Mouse (Mus musculus) hindbrain, embryonic 15.5 days (tissue): ENCODE data around the gene Zfp36l1. TPM values are rescaled to one million over a fixed set of nuclear protein-coding genes. Genes with fewer than 3 reads are reported as not detected.

Source experiments
- ATAC-seq: fragments of 200-750 bp; cut with Nextera tagmentation; 2 replicates; pipeline ENCODE4 v1.8.0; 2017; ENCODE audit warnings: low read depth, moderate number of reproducible peaks, moderate TSS enrichment; ENCODE audit not compliant: low FRiP score
- H3K27ac ChIP-seq: fragments of 300-500 bp; sonication (generic); replicated peaks from 2 replicates; pipeline ENCODE4 v1.5.1; 2015; ENCODE audit warnings: mild to moderate bottlenecking, inconsistent platforms
- H3K27me3 ChIP-seq: fragments of 300-500 bp; sonication (generic); 2 replicates; pipeline ENCODE4 v1.6.1; 2015; ENCODE audit warnings: control low read depth, inconsistent platforms
- H3K36me3 ChIP-seq: fragments of 300-500 bp; sonication (generic); 2 replicates; pipeline ENCODE4 v1.6.1; 2015; ENCODE audit warnings: control low read depth, inconsistent platforms
- H3K4me1 ChIP-seq: fragments of 300-500 bp; sonication (generic); replicated peaks from 2 replicates; pipeline ENCODE4 v1.6.1; 2015; ENCODE audit warnings: control low read depth, inconsistent platforms
- H3K4me2 ChIP-seq: fragments of 300-500 bp; sonication (generic); 2 replicates; pipeline ENCODE4 v1.6.1; 2015; ENCODE audit warnings: moderate library complexity, mild to moderate bottlenecking, inconsistent platforms
- H3K4me3 ChIP-seq: fragments of 300-500 bp; sonication (generic); 2 replicates; pipeline ENCODE4 v1.5.1; 2015; ENCODE audit warnings: mild to moderate bottlenecking, inconsistent platforms
- H3K9ac ChIP-seq: fragments of 300-500 bp; sonication (generic); 2 replicates; pipeline ENCODE4 v1.6.1; 2015; ENCODE audit warnings: inconsistent platforms
- H3K9me3 ChIP-seq: fragments of 300-500 bp; sonication (generic); 2 replicates; pipeline ENCODE4 v1.6.1; 2016; ENCODE audit warnings: control low read depth, inconsistent platforms
- WGBS: fragments of 180-500 bp; shearing (Covaris S2); methylation state at CpG from one replicate; pipeline ENCODE4 v1.1.7; 2015; 5-methylcytosine and 5-hydroxymethylcytosine counted together
- polyA plus RNA-seq: library from polyadenylated mRNA; unstranded; fragments of >200 nt; fragmentation: Nextera tagmentation; extraction: Ambion mirVana; gene quantifications from 2 replicates; pipeline ENCODE4 v1.2.1, GENCODE M21; 2015

Zfp36l1 gene
- polyA plus RNA-seq, 1 experiment from 2014 or later, result 55.4 TPM

DNA sequence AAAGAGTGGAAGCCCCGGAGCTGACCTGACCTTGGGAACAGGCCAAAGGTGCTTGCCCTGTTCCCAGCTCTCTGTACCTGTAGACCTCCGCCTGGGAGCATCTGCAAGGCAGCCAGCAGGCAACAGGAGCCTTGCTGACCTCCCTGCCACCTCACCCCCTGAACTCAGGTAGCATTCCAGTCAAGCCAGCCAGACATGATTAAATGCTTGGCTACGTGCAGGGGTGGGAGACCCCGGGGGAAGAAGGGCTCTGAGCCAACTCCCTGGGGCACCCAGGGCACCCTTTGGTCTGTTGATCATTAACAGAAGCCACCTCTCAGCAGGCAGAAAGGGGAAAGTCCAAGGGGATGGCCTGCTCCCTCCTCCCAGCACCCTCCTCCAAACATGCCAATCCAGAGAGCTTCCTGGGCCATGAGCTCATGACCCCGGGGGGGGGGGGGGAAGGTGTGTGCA lies 9.3 kb downstream of the Zfp36l1 start:
- Histone ChIP-seq H3K9me3 (no peaks in the 10 kb centered on the region), H3K27me3 (no peaks in the 10 kb centered on the region), H3K9ac (no peak overlapping the region), H3K36me3 (no peaks in the 10 kb centered on the region), H3K4me1 (no peaks in the 10 kb centered on the region), H3K4me2 (no peak overlapping the region), H3K4me3 (no peak overlapping the region), H3K27ac (no peak overlapping the region)
- 58% methylated on average over 5 of the region's 5 CpGs for WGBS
- no peak for ATAC-seq

DNA sequence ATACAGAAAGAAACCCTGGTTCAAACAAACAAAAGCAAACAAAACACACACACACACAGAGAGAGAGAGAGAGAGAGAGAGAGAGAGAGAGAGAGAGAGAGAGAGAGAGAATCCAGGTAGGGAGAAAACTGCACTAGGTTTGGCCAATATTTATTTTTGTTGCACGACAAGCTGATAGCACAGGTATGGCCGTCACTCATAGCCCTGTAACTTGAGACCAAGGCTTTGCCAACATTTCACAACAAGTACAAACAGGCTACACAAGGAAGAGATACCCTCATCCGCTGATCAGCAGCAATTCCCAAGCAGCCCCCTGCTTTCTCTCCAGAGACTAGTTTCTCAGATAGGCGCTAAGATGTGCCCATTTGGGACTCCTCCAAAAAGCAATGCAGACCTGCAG lies 9.7 kb downstream of the Zfp36l1 start:
- Histone ChIP-seq H3K9me3 (no peaks in the 10 kb centered on the region), H3K4me1 (no peaks in the 10 kb centered on the region), H3K4me3 (no peak overlapping the region), H3K27me3 (no peaks in the 10 kb centered on the region), H3K27ac (no peak overlapping the region), H3K9ac (no peak overlapping the region), H3K36me3 (no peaks in the 10 kb centered on the region), H3K4me2 (no peak overlapping the region)
- ATAC-seq, result no peak
- 73% methylated on average over 4 of the region's 4 CpGs for WGBS

DNA sequence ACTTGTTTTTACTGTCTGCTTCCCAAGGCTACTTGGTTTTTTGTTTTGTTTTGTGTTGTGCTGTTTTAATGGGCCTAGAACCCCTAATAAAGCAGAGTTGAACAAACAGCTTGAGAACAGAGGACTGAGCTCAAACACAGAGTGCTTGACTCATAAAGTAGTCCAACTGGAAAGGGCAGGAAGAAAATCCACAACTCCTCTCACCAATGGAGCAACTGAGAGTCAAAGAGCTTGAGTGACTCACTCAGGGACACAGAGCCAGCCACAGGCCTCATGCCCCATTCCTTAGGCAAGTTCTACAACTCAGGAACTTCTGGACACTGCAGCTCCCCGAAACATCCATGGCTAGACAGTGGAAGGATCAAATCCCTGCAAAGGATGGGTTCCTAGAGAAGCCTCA lies 14.0 kb downstream of the Zfp36l1 start:
- 84% methylated on average over 1 of the region's 1 CpGs for WGBS
- Histone ChIP-seq H3K4me1 (no peaks in the 10 kb centered on the region), H3K27ac (no peak overlapping the region), H3K4me2 (no peak overlapping the region), H3K9me3 (no peaks in the 10 kb centered on the region), H3K9ac (no peak overlapping the region), H3K27me3 (no peaks in the 10 kb centered on the region), H3K36me3 (no peaks in the 10 kb centered on the region), H3K4me3 (no peak overlapping the region)
- no peak for ATAC-seq

DNA sequence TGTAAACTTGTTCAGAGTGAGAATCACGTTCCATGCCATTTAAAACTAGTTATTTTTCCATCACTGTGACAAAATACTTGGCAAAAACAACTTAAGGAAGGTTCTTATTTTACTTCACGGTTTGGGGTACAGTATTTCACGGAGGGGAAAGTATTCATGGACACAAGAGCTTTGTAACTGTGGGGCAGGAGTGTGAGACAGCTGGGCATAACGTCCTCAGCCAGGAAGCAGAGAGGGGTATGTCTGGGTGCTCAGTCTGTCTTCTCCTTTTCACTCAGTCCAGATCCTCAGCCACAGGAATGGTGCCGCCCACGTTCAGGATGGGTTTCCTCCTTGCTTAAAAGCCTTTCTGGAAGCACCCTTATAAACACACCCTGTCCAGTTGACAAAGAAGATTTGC lies 16.1 kb downstream of the Zfp36l1 start:
- Histone ChIP-seq H3K4me2 (no peak overlapping the region), H3K9ac (no peak overlapping the region), H3K27ac (no peak overlapping the region), H3K36me3 (no peaks in the 10 kb centered on the region), H3K9me3 (no peaks in the 10 kb centered on the region), H3K4me1 (peaks cover under 1% of the 10 kb centered on the region; the same call in 1 of the 2 replicates), H3K4me3 (no peak overlapping the region), H3K27me3 (no peaks in the 10 kb centered on the region)
- no peak for ATAC-seq
- 84% methylated on average over 6 of the region's 6 CpGs for WGBS

DNA sequence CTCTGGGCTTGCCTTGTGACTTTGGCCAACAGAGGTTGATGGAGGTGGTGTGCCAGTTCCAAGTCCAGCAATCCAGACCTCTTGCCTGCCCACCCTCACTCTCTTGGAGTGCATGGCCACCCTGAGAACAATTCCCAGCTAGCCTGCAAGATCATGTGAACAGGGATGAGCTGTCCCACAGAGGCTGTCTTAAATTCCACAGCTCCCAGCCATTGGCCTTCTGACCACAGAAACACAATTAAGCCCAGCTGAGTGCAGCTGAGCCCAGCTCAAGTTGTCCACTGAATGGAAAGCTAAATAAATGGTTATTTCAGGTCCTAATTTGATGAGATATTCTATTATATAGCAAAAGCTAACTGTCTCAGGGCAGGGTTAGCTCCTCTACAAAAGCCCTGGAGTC lies 20.0 kb downstream of the Zfp36l1 start:
- no peak overlapping the region for H3K27ac ChIP-seq
- peaks cover 3% of the 10 kb centered on the region; the same call in 1 of the 2 replicates for H3K4me1 ChIP-seq
- no peak for ATAC-seq
- no peaks in the 10 kb centered on the region for H3K36me3 ChIP-seq
- no peaks in the 10 kb centered on the region for H3K27me3 ChIP-seq
- no peaks in the 10 kb centered on the region for H3K9me3 ChIP-seq
- H3K9ac ChIP-seq, result no peak overlapping the region
- no peak overlapping the region for H3K4me3 ChIP-seq
- H3K4me2 ChIP-seq, result no peak overlapping the region

DNA sequence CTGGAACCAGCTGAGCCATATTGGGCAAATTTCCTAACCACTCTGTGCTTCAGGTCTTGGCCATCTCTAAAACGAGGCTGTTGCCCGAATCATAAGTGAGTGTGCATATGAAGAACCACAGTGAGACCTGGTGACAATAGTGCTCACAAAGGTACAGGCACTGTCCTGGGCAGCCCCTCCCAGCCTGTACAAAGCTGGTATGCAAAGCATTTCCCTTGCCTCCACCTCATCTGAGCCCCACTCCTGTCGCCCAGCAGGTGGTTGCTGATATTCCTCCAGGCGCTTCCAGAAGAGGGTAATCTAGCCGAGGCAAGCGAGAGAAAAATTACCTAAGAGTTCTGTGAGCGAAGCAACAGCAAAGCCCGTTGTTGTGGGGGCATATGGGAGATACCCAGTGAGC lies 21.7 kb downstream of the Zfp36l1 start:
- H3K9ac ChIP-seq, result no peak overlapping the region
- H3K27me3 ChIP-seq, result no peaks in the 10 kb centered on the region
- H3K4me1 ChIP-seq, result peaks cover 3% of the 10 kb centered on the region; the same call in 1 of the 2 replicates
- no peak overlapping the region for H3K4me3 ChIP-seq
- 54% methylated on average over 8 of the region's 8 CpGs for WGBS
- no peaks in the 10 kb centered on the region for H3K36me3 ChIP-seq
- ATAC-seq, result no peak
- H3K9me3 ChIP-seq, result no peaks in the 10 kb centered on the region
- peak overlapping the region; percentile 15; the same call in 1 of the 2 replicates for H3K27ac ChIP-seq
- no peak overlapping the region for H3K4me2 ChIP-seq

DNA sequence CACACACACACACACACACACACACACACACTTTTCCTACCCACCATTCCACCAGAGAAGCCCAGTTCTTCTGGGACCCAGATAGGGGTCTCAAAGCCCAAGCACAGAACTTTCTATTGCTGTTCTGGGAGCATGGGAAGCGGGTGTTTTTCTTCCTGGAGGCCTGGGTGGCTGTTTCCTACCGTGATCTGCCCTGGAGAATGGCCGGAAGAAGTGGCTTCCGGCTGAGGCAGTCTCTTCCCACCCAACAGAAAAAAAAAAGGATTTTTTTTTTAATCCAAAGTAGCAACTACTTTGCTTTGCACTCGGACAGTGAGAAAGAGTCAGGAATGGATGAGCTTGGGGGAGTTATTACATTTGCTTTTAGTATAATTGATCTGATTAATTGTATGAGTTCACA lies 22.3 kb downstream of the Zfp36l1 start:
- Histone ChIP-seq H3K9me3 (no peaks in the 10 kb centered on the region), H3K27ac (no peak overlapping the region; the same call in 1 of the 2 replicates), H3K27me3 (no peaks in the 10 kb centered on the region), H3K9ac (no peak overlapping the region), H3K4me2 (no peak overlapping the region), H3K36me3 (no peaks in the 10 kb centered on the region), H3K4me1 (peaks cover 3% of the 10 kb centered on the region; the same call in 1 of the 2 replicates), H3K4me3 (no peak overlapping the region)
- WGBS, result 90% methylated on average over 5 of the region's 5 CpGs
- no peak for ATAC-seq

DNA sequence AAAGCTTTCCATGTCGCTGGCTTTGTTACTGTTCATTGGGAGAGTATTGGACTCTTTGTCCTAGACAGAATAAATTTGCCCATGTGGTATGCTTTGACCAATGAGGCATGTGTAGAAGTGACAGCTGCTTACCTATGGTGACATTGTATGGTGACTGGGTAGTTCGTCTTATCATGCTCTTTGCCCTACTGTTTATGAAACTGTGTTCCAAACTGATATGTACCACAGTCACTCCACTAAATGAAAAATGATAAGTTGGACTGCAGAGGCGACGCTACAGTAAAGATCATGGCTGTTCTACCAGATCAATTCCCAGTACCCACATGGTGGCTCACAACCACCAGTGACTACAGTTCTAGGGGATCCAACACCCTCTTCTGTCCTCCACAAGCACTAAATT lies 24.7 kb downstream of the Zfp36l1 start:
- Histone ChIP-seq H3K4me3 (no peak overlapping the region), H3K4me2 (no peak overlapping the region), H3K36me3 (no peaks in the 10 kb centered on the region), H3K27ac (no peak overlapping the region), H3K4me1 (peaks cover 3% of the 10 kb centered on the region; the same call in 1 of the 2 replicates), H3K27me3 (no peaks in the 10 kb centered on the region), H3K9ac (no peak overlapping the region), H3K9me3 (no peaks in the 10 kb centered on the region)
- WGBS, result 81% methylated on average over 4 of the region's 4 CpGs
- no peak for ATAC-seq

DNA sequence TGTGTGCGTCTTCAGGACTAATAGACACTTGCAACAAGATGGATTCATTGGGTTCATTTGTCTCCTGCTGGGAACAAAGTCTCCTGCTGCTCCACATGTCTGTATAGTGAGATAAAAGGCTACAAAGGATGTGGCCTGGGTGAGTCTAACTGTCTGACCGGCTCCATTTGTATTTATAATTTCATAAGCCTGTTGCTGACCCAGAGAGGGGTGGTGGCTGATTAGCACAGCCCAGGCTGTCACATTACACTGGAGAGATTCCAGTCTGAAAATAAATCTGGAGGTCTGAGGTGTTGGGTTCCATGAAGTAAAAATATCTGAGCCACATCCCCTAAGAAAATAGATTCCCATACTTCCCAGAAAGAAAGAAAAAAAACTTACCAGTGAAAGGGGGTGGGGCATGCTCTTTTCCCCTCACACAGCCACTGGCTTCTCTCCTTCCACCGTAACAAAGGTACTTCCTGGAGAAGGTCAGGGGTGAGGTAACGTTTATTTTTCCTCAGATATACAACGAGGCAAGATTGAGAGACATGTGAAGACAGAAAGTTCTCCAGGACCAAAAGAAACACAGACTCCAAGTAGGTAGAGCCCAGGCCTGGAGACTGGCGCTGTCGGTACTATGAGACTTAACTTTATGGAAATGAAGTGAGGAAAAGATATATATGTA lies 28.2 kb downstream of the Zfp36l1 start:
- Histone ChIP-seq H3K27ac (0 out of 2 replicates have a peak overlapping the region, but pooled peaks have one; percentile 12), H3K4me3 (no peak overlapping the region), H3K4me1 (no peaks in the 10 kb centered on the region; the same call in 1 of the 2 replicates), H3K27me3 (no peaks in the 10 kb centered on the region), H3K9me3 (no peaks in the 10 kb centered on the region), H3K36me3 (no peaks in the 10 kb centered on the region), H3K4me2 (no peak overlapping the region), H3K9ac (no peak overlapping the region)
- ATAC-seq, result no peak
- 48% methylated on average over 7 of the region's 7 CpGs for WGBS

DNA sequence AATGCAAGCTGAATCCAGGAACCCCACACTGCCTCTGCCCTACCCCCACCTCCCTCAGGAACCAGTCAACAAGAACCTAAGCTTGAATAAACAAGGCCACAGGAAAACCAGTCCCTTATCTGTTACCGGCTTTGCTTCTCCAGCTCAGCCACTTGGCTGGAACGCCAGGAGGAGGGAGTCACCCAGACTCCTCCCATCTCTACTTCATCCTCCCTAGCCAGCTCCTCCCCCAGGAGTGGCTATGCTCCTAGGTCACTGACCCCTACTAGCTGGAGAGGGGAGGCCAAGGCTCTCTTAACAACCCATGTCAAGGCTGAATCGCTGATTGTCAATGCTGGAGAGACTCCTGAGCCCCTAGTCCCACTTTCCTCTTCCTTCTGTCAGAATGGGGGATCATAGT lies 28.9 kb downstream of the Zfp36l1 start:
- WGBS, result 11% methylated on average over 3 of the region's 3 CpGs
- Histone ChIP-seq H3K36me3 (no peaks in the 10 kb centered on the region), H3K9ac (no peak overlapping the region), H3K4me2 (no peak overlapping the region), H3K9me3 (no peaks in the 10 kb centered on the region), H3K27me3 (no peaks in the 10 kb centered on the region), H3K27ac (0 out of 2 replicates have a peak overlapping the region, but pooled peaks have one; percentile 17), H3K4me1 (no peaks in the 10 kb centered on the region; the same call in 1 of the 2 replicates), H3K4me3 (no peak overlapping the region)
- no peak for ATAC-seq

DNA sequence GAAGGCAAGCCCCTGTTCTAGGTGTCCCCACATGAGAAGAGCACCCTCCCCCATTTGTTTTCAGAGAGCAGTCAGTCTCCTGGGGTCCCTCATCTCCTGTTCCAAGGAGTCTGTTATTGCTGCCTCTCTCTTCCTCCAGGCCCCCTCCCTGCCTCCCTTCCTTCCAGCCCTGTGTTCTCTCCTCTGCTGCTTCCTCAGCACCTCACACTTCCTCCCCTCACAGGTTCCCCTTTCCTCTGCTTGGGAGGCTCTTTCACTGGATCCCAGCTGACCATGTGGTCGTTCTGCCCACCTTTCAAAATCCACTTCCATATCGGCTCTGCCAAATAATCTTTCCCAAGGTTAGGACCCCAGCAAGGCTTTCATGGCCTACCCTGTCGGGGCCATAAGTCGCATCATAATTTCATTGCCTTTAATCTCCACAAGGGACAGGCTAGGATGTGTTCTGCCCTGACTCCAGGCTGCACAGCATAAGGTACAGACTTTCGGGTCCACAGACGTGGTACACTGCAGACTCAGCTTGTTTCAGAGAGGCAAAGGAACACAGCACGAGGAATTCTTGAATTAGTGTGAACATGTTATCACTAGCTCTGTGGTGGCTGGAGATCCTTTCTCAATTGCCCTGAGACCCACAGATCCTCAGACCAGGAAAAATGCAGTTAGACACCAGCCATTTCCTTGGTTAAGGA lies 29.5 kb downstream of the Zfp36l1 start:
- no peak overlapping the region for H3K4me2 ChIP-seq
- no peaks in the 10 kb centered on the region for H3K36me3 ChIP-seq
- no peaks in the 10 kb centered on the region for H3K27me3 ChIP-seq
- WGBS, result 71% methylated on average over 7 of the region's 7 CpGs
- H3K27ac ChIP-seq, result 0 out of 2 replicates have a peak overlapping the region, but pooled peaks have one; percentile 17
- H3K9me3 ChIP-seq, result no peaks in the 10 kb centered on the region
- no peak overlapping the region for H3K9ac ChIP-seq
- H3K4me1 ChIP-seq, result no peaks in the 10 kb centered on the region; the same call in 1 of the 2 replicates
- H3K4me3 ChIP-seq, result no peak overlapping the region
- ATAC-seq, result no peak

DNA sequence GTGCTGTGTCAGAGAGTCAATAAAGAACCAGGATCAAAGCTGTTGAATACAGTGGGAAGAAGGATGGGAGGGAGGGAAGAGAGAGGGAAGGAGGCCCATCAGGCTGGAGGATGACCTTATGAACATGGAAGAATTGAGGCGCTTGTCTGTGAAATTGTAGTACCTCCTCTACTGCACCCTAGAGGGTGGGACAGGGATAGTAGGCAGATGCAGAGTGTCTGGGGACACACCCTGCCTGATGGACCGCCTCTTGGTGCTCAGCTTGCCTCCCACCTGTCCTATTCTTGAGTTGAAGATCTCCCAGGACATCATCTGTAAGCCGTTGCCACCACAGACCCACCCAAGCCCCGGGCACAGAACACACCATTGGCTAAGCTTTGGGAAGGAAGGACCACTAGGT lies 30.1 kb downstream of the Zfp36l1 start:
- ATAC-seq, result no peak
- H3K4me1 ChIP-seq, result no peaks in the 10 kb centered on the region; the same call in 1 of the 2 replicates
- H3K4me2 ChIP-seq, result no peak overlapping the region
- no peak overlapping the region for H3K27ac ChIP-seq
- H3K27me3 ChIP-seq, result no peaks in the 10 kb centered on the region
- H3K36me3 ChIP-seq, result no peaks in the 10 kb centered on the region
- H3K4me3 ChIP-seq, result no peak overlapping the region
- 98% methylated on average over 4 of the region's 4 CpGs for WGBS
- no peaks in the 10 kb centered on the region for H3K9me3 ChIP-seq
- no peak overlapping the region for H3K9ac ChIP-seq
